Mouse (Mus musculus): ENCODE data around the gene Slc35e4.
"Not testable (repeated sequence)": the region's sequence is repeated elsewhere in the genome, so short reads cannot be mapped to it uniquely, and the experiment has no call there.

The Slc35e4 gene

DNA sequence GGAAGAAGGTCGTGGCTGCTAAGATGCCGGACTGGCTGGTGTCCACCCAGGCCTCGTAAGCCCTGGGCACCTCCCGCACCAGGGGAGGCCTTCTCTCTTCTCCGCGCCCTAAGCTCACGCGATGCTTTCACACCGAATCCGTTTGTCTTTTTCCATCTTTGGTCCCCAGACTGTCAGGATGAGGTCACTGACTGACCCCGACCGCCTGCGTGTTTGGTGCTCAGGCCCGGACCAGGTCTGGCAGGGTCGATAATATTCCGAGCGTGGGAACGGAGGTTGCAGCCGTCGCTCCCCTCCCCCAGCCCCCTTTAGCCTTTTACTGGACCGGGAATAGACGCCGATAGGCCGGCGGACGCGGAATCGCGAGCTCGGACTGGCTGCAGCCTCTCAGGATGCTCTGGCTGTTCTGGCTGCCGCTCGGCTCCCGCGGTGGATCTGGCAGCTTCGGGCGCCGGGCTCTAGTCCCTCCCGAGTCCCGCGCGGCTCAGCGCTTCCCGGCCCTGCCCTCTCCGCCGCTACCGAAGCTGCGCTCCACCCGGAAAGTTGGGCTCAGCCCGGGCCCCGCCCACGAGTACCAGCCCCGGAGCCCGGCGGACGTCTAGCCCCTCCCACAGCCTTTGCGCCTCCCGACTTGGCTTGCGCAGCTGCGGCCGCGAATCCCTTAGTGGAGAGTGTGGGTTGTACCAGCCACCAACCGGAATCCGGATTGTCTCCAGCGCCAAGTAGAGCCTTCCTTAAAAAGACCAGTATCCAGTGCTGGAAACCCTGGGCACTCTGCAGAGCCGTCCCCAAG lies 952 bp downstream of the Slc35e4 start:
- peak; percentile 54 to 56 for DNase-seq (ENCODE audit: low spot score in 2 of 2)

DNA sequence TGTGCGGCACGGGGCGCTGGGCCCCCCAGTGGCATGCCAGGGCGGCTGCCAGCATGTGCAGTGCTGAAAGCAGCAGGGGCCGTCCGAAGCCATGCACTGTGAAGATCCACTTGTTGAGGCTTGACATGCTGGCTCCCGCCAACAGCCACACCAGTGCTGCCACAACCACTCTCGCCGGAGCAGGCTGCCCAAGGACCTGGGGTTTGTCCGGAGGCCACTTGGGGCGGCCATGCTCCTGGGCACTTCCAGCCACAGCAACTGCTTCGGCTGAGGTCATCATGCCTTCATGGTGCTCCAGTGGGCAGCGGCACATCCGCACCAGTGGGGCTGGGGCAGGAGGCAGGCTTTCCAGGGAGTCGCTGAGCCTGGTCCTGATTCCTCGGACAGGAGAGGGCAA lies 1.6 kb downstream of the Slc35e4 start:
- no peak for DNase-seq (ENCODE audit: low spot score in 2 of 2)

DNA sequence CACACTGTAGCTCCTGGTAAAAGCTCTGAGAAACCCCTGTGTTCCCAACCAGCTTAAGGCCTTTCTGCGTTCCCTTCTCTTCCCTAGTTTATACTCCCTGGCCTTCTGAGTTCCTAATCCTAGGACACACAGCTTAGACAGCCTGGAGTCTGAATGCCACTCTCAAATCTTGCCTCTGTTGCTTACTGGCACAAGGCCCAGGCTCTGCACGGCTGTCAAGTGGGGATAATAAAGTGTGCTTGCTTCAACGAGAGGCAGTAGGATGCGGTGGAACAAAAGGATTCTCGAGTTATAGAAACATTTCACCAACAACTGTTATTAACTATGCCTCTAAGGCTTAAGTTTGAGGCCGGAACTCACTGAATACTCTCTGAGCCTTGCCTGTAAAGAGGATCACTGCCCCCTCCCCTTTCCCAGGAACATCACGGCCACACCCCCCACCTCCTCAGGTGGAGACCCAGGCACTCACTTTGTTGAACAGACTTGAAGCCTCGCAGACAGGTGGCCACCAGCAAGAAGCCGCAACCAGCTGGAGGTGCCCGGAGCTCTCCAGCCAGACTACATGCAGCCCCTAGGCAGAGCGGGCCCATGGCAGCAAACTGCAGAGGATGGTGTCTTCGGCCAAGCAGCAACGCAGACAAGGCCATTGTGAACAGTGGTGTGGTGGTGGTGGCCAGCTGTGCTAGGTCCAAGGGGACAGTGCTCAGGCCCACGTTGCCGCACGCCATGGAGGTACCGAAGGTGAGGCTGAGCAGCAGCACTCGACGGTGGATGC lies 2.2 kb downstream of the Slc35e4 start:
- no peak for DNase-seq (ENCODE audit: low spot score in 2 of 2)

GRCm38 (mm10) chr11:3911440-3911839 lies 3.0 kb downstream of the Slc35e4 start:
- not testable (repeated sequence) for DNase-seq (ENCODE audit: low spot score in 2 of 2)

GRCm38 (mm10) chr11:3910513-3911310 lies 3.8 kb downstream of the Slc35e4 start:
- DNase-seq (ENCODE audit: low spot score in 2 of 2), result no peak

DNA sequence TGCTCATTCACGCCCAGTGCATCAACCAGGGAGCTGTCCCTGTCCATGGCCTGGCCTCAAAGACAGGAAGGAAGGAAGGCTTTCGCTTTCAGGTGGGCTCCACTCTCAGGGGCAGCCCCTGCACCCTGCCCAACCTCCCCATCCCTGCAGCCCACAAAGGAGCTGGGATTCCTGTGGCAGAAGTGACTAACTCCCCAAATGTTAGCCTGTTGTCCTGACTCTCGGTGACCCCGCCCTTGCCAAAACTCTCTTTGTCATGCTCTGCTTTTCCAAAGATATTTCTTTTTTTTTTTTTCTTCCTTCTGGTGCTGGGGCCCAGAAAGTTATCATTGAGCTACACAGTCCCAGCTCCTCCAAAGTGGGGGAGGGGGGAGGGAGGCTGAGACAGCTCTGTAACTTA lies 5.2 kb downstream of the Slc35e4 start:
- DNase-seq (ENCODE audit: low spot score in 2 of 2), result no peak

DNA sequence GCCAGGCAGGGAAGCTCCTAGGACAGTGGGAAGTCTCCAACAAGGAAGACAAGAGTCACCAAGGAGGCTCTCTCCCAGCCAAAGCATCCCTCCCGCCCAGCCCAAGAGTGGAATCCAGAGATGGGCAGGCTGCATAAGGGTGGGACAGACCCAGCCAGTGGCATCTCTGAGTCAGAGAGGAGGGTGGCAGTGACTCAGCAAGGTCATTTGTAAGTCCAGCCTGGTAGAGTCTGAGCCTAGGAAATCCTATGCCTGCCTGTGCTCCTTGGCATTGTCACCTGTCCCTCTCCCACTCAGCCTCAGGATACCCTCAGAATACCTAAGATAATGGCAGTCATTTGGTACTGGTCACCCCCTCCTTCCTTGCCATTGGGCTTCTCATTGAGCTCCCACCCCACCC lies 9.0 kb downstream of the Slc35e4 start:
- DNase-seq (ENCODE audit: low spot score in 2 of 2), result no peak

- no peak for DNase-seq (ENCODE audit: low spot score in 2 of 2)
Measured at GRCm38 (mm10) chr11:3904673-3905072, 9.8 kb downstream of the Slc35e4 start.

DNA sequence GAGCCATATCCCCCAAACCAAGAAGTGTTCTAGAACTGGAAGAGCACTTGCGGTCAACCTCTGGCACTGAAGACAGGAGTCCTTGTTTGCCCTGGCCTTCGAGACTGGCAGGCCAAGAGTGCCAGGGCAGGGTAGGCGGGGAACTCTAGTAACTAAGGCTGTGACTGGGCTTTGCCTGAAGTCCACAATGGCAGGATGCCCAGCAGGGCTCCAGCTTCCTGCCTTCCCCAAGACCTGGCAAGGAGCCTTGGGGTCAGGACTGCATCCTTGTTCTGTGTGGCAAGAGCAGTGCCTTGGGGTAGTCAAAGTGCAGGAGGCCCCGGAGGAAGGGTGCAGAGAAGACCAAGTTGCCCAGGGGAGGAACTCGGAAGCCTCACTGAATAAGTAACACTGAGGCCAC lies 11.4 kb downstream of the Slc35e4 start:
- no peak for DNase-seq (ENCODE audit: low spot score in 2 of 2)

DNA sequence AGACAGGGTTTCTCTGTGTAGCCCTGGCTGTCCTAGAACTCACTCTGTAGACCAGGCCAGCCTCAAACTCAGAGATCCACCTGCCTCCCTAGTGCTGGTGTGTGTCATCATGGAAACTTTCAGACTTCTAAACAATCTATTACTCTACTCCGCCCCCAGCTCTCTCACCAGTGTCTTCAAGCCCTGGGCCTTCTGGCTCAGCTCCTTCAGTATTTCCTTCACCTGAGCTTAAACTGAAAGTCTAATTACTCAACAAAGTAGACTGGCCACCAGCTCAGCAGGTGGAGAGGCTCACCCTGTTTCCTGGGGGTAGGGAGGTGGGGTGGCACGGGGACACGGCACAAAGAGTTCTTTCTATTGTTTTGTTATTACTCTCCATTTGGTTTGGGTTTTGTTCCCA lies 11.9 kb downstream of the Slc35e4 start:
- DNase-seq (ENCODE audit: low spot score in 2 of 2), result no peak

DNA sequence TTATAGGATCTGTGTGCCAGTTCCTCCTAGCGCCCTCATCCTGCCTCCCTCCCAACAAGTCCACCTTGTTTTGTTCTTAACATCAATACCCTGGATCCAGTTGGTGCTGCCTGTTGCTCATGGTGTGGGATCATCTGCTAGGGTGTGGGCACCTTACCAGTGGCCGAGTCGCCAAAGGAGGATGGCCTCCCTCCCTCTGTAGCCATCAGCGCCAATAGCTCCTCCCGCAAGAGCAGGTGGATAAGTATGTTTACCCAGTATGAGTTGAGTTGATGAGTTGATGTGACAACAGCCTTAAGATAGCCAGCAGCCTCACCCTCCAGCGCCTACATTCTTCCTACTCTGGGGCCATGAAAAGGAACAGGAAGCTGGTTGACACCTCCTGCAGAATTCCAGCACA lies 14.2 kb downstream of the Slc35e4 start:
- DNase-seq (ENCODE audit: low spot score in 2 of 2), result no peak

DNA sequence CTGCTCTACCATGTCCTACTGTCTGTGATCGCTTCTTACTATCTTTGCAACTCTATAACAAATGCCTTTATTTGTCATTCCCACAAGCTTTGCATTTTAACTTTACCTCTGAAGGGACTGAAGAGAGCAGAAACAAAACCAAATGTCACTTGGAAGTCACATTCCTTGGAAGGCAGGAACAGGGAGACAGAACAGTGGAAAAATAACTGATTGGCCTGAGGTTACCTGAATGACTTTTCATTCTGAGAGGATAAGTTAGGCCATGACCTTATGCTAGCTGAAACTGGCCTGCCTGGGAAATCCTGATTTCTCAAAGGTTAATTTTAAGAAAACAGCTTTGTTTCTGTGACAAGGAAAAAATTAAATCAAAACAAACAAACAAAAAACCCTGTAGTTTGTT lies 18.5 kb downstream of the Slc35e4 start:
- DNase-seq (ENCODE audit: low spot score in 2 of 2), result no peak

DNA sequence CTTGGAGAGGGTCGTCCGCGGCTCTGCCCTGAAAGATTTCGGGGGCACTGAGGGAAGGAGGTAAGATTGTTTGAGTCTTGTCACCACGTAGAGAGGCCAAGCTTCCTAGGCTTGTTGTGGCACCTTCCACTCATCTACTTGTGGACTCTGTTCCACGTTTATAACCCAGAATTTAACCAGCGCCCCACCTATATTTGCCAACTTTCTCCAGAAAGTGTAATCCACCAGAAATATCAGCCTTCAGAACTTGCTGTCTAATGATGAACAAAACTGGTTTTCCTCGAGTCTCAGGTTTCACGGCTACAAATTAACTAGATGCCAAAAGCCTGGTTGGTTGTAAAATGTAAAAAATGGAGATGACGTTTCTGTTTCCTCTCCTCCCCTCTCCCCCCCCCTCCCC lies 19.0 kb downstream of the Slc35e4 start:
- DNase-seq (ENCODE audit: low spot score in 2 of 2), result no peak

GRCm38 (mm10) chr11:3894406-3895281 lies 19.8 kb downstream of the Slc35e4 start, which contains the start of the genes 4921536K21Rik and Dusp18:
4921536K21Rik (minus strand) TSS chr11:3895098.
Dusp18 (plus strand) TSS chr11:3895240.
- peak; percentile 57 to 69 for DNase-seq (ENCODE audit: low spot score in 2 of 2)

DNA sequence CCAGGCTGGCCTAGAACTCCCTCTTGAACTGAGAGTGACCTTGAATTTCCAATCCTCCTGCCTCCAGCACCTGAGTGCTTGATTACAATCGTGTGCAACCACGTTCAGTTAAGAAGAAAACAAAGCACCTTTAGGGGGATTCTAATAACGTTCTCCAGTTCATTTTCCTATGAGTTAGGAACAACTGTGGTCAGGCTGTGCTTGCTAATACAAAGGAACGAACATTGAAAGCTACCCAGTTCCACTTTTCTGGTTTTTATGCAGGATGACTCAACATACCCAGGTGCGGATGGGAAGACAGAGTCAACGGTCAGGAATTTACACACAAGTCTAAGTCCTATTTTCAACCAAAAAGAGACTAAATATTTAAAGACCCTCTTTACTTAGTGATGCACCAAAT lies 20.5 kb downstream of the Slc35e4 start:
- no peak for DNase-seq (ENCODE audit: low spot score in 2 of 2)

DNA sequence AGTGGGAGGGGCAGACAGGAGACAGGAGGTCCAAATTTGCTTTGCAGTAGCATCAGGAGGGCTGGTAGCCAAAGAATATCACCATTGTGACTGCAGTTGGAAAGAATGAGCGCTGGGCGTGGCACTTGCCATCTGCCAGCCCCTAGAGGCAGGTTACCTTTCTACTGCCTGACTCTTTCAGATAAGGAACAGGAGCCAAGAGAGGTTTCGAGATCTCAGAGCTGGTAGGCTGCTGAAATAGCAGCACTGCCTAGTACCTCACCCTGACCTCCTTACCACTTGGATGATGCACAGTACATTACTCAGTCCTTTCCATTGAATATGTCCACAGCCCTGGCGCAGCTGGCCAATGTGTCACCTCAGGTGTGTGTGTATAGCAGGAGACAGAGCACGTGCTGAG lies 27.1 kb downstream of the Slc35e4 start:
- no peak for DNase-seq (ENCODE audit: low spot score in 2 of 2)

DNA sequence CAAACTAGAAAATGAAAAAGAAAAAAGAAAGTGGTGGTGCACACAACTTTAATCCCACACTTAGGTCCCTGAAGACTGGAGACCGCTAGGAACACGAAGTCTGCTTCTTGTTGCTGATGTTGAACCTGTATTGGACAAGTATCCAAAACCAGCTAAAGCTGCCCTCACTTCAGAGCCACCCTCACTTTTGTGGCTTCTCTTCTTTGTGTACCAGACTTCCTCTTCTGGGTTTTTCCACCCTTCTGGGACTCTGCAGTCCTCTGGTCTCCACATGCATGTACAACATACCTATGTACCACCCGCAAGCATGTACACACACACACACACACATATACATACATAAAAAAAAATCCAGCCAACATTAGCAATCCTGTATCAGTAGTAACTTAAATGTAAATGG lies 30.8 kb downstream of the Slc35e4 start:
- DNase-seq (ENCODE audit: low spot score in 2 of 2), result no peak

DNA sequence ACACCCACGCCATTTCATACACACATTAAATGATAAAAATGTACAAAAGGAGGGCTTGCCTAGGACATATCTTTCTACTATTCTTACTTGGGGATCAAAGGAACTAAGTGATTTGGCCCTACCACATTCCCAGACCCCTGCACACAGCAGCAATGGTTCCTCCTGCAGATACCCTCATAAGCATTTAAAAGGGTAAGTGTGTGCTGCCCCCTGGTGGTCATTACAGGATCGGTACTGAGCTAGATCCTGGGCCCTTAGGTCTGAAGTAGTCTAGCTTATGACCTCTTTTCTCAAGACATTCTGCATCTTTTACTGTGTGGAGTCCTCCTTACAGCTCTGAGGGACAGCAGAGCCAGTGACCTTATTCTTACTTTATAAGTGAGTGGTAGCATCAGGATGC lies 34.6 kb downstream of the Slc35e4 start:
- peak; percentile 21 to 56 for DNase-seq (ENCODE audit: low spot score in 2 of 2)

GRCm38 (mm10) chr11:3878660-3879059 lies 35.8 kb downstream of the Slc35e4 start:
- DNase-seq (ENCODE audit: low spot score in 2 of 2), result no peak

DNA sequence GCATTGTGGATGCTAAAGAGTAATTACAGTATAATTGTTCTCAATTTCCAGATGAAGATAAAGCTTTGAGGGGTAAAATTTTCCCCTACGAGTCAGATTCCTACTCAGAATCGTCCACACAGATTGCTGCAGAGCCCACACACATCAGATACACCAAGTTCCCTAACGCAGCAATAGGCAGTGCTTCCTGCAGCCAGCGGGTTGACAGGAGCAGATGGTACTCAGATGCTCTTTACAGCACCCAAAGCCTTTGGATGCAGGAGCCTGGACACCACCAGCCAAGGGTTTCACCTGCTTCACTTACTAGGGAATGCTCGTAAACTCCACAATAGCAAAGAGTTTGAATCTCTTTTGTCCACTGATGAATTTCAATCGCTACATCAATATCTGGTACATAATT lies 38.0 kb downstream of the Slc35e4 start:
- no peak for DNase-seq (ENCODE audit: low spot score in 2 of 2)

DNA sequence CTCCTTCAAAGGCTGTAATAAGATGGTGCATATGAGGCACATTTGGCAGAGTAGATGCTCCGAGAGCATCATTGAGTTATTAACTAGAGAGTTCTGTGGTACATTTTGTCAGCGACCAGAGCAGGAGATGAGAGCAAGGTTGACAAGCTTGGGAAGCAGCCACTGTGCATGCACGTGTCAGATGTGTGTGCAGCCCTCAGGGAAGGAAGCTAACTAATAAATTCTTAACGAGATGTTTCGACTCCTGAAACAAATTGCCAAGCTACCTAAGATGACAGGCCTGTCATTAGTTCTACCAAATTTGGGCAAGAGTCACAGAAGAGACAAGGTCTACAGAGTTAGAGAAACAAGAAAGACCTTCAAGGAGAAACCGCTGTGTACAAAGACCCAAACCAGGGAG lies 50.1 kb downstream of the Slc35e4 start:
- no peak for DNase-seq (ENCODE audit: low spot score in 2 of 2)
